Mouse (Mus musculus) neural tube, embryonic 12.5 days (tissue): ENCODE data around the gene Ccnc. TPM values are rescaled to one million over a fixed set of nuclear protein-coding genes. Genes with fewer than 3 reads are reported as not detected.

Experiments
- ATAC-seq: fragments of 200-750 bp; cut with Nextera tagmentation; 2 replicates; pipeline ENCODE4 v1.8.0; 2017; ENCODE audit warnings: low read depth, mild to moderate bottlenecking, moderate TSS enrichment, moderate library complexity; ENCODE audit not compliant: low FRiP score
- H3K27ac ChIP-seq: fragments of 300-500 bp; sonication (generic); 2 replicates; pipeline ENCODE4 v1.5.1; 2016
- H3K27me3 ChIP-seq: fragments of 300-500 bp; sonication (generic); replicated peaks from 2 replicates; pipeline ENCODE4 v1.6.1; 2016; ENCODE audit warnings: mild to moderate bottlenecking
- H3K36me3 ChIP-seq: fragments of 300-500 bp; sonication (generic); 2 replicates; pipeline ENCODE4 v1.6.1; 2016; ENCODE audit warnings: mild to moderate bottlenecking
- H3K4me1 ChIP-seq: fragments of 300-500 bp; sonication (generic); 2 replicates; pipeline ENCODE4 v1.6.1; 2016
- H3K4me2 ChIP-seq: fragments of 300-500 bp; sonication (generic); replicated peaks from 2 replicates; pipeline ENCODE4 v1.6.1; 2016; ENCODE audit warnings: mild to moderate bottlenecking
- H3K4me3 ChIP-seq: fragments of 300-500 bp; sonication (generic); 2 replicates; pipeline ENCODE4 v1.5.1; 2016
- H3K9ac ChIP-seq: fragments of 300-500 bp; sonication (generic); 2 replicates; pipeline ENCODE4 v1.6.1; 2016; ENCODE audit warnings: mild to moderate bottlenecking
- H3K9me3 ChIP-seq: fragments of 300-500 bp; sonication (generic); 2 replicates; pipeline ENCODE4 v1.6.1; 2016; ENCODE audit warnings: mild to moderate bottlenecking
- WGBS: fragments of 180-500 bp; shearing (Covaris S2); methylation state at CpG from one replicate; pipeline ENCODE4 v1.1.7; 2016; 5-methylcytosine and 5-hydroxymethylcytosine counted together
- polyA plus RNA-seq: library from polyadenylated mRNA; unstranded; fragments of >200 nt; fragmentation: Nextera tagmentation; extraction: Ambion mirVana; gene quantifications from 2 replicates; pipeline ENCODE4 v1.2.1, GENCODE M21; 2016

The Ccnc gene
- polyA plus RNA-seq, 1 experiment from 2014 or later, result 71.8 TPM

GRCm38 (mm10) chr4:21780816-21781726 is 53.6 kb downstream of the Ccnc start:
- Histone ChIP-seq H3K4me1 (0 out of 2 replicates have a peak, but pooled peaks cover 6% of the 10 kb centered on the region), H3K4me3 (no peak overlapping the region), H3K9me3 (no peaks in the 10 kb centered on the region), H3K9ac (no peak overlapping the region), H3K27me3 (no peaks in the 10 kb centered on the region), H3K4me2 (no peak overlapping the region), H3K36me3 (peaks cover 37% of the 10 kb centered on the region), H3K27ac (no peak overlapping the region)
- WGBS, result 95% methylated on average over 12 of the region's 12 CpGs
- no peak for ATAC-seq

- H3K4me1 ChIP-seq, result no peaks in the 10 kb centered on the region
- no peak overlapping the region for H3K4me2 ChIP-seq
- H3K9me3 ChIP-seq, result no peaks in the 10 kb centered on the region
- no peaks in the 10 kb centered on the region for H3K27me3 ChIP-seq
- no peak overlapping the region for H3K4me3 ChIP-seq
- no peak overlapping the region for H3K9ac ChIP-seq
- no peak overlapping the region for H3K27ac ChIP-seq
- ATAC-seq, result no peak
- WGBS, result 94% methylated on average over 12 of the region's 12 CpGs
- peaks cover 49% of the 10 kb centered on the region for H3K36me3 ChIP-seq
Measured at GRCm38 (mm10) chr4:21786268-21786667, 58.8 kb downstream of the Ccnc start.

- Histone ChIP-seq H3K4me1 (no peaks in the 10 kb centered on the region), H3K9ac (no peak overlapping the region), H3K27me3 (no peaks in the 10 kb centered on the region), H3K4me3 (no peak overlapping the region), H3K36me3 (peaks cover 43% of the 10 kb centered on the region), H3K9me3 (no peaks in the 10 kb centered on the region), H3K4me2 (no peak overlapping the region), H3K27ac (no peak overlapping the region)
- 90% methylated on average over 6 of the region's 6 CpGs for WGBS
- no peak for ATAC-seq
Measured at GRCm38 (mm10) chr4:21788903-21789302, 61.4 kb downstream of the Ccnc start.

- Histone ChIP-seq H3K9ac (no peak overlapping the region), H3K9me3 (no peaks in the 10 kb centered on the region), H3K4me3 (no peak overlapping the region), H3K36me3 (peaks cover 34% of the 10 kb centered on the region), H3K27ac (no peak overlapping the region), H3K4me2 (no peak overlapping the region), H3K27me3 (no peaks in the 10 kb centered on the region), H3K4me1 (no peaks in the 10 kb centered on the region)
- WGBS, result 95% methylated on average over 4 of the region's 4 CpGs
- ATAC-seq, result no peak
Measured at GRCm38 (mm10) chr4:21789836-21790235, 62.3 kb downstream of the Ccnc start.

- H3K4me3 ChIP-seq, result no peak overlapping the region
- H3K9ac ChIP-seq, result no peak overlapping the region
- WGBS, result 46% methylated on average over 3 of the region's 3 CpGs
- H3K4me1 ChIP-seq, result no peaks in the 10 kb centered on the region
- no peak overlapping the region for H3K27ac ChIP-seq
- peaks cover 22% of the 10 kb centered on the region for H3K36me3 ChIP-seq
- no peak overlapping the region for H3K4me2 ChIP-seq
- no peak for ATAC-seq
- no peaks in the 10 kb centered on the region for H3K9me3 ChIP-seq
- no peaks in the 10 kb centered on the region for H3K27me3 ChIP-seq
Measured at GRCm38 (mm10) chr4:21793631-21794030, 66.1 kb downstream of the Ccnc start.

- Histone ChIP-seq H3K27me3 (no peaks in the 10 kb centered on the region), H3K9me3 (no peaks in the 10 kb centered on the region), H3K4me1 (no peaks in the 10 kb centered on the region), H3K9ac (no peak overlapping the region), H3K4me3 (no peak overlapping the region), H3K36me3 (peaks cover 47% of the 10 kb centered on the region), H3K27ac (no peak overlapping the region), H3K4me2 (no peak overlapping the region)
- no peak for ATAC-seq
- 96% methylated on average over 1 of the region's 1 CpGs for WGBS
Measured at GRCm38 (mm10) chr4:21801013-21801412, 73.5 kb downstream of the Ccnc start.

- 93% methylated on average over 2 of the region's 2 CpGs for WGBS
- no peaks in the 10 kb centered on the region for H3K4me1 ChIP-seq
Measured at GRCm38 (mm10) chr4:21801620-21802019, 74.1 kb downstream of the Ccnc start.

GRCm38 (mm10) chr4:21807204-21807603 is 79.7 kb downstream of the Ccnc start:
- WGBS, result 53% methylated on average over 5 of the region's 5 CpGs
- H3K36me3 ChIP-seq, result peaks cover 28% of the 10 kb centered on the region

More at GRCm38 (mm10) chr4:21801620-21802019, 74.1 kb downstream of the Ccnc start:
- Histone ChIP-seq H3K4me3 (no peak overlapping the region), H3K27ac (no peak overlapping the region), H3K27me3 (no peaks in the 10 kb centered on the region), H3K36me3 (peaks cover 47% of the 10 kb centered on the region), H3K4me2 (no peak overlapping the region), H3K9ac (no peak overlapping the region), H3K9me3 (no peaks in the 10 kb centered on the region)
- no peak for ATAC-seq

More at GRCm38 (mm10) chr4:21807204-21807603, 79.7 kb downstream of the Ccnc start:
- no peak overlapping the region for H3K27ac ChIP-seq
- H3K27me3 ChIP-seq, result no peaks in the 10 kb centered on the region
- H3K9me3 ChIP-seq, result no peaks in the 10 kb centered on the region
- no peaks in the 10 kb centered on the region for H3K4me1 ChIP-seq
- peak; percentile 78 for ATAC-seq
- no peak overlapping the region for H3K4me3 ChIP-seq
- H3K4me2 ChIP-seq, result no peak overlapping the region
- no peak overlapping the region for H3K9ac ChIP-seq

Other genes with a start within 250 kb of the Ccnc start
- gene Prdm13, start 41.7 kb upstream of the Ccnc start, polyA plus RNA-seq, result 12.6 and 13.3 TPM in 2 replicates
- gene Usp45, start 39.5 kb downstream of the Ccnc start, polyA plus RNA-seq, result 8.7 and 10.1 TPM in 2 replicates
- 26.0 and 26.6 TPM in 2 replicates for gene Tstd3, start 39.5 kb downstream of the Ccnc start, polyA plus RNA-seq
- 184 and 189 TPM in 2 replicates for gene Pnisr, start 119.9 kb downstream of the Ccnc start, polyA plus RNA-seq
- gene Coq3, start 152.0 kb downstream of the Ccnc start, polyA plus RNA-seq, result 10.4 and 10.9 TPM in 2 replicates
- 25.0 and 28.1 TPM in 2 replicates for gene Faxc, start 203.6 kb downstream of the Ccnc start, polyA plus RNA-seq